Comparison of ENCODE assay signal across 1 mouse cellular context in the genomic region with DNA sequence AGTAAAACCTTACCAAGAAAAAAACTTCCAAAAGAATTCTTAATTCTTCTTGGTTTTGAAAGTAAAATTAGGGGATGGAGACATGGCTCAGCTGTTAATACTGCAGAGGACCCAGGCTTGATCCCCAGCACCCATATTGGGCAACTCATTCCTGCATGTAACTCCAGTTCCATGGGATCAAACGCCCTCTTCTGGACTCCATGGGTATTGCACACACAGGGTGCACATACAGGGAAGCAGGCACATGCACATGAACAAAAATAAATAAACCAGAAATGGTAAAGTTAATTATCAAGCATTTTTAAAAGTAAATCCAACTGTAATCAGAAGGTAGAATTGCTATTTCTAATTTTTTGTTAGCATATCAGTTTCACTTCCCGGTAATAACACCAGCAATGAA.
A peak's percentile ranks its signal among the peaks of the same experiment; 100 is the strongest.
TF ChIP-seq lines count a peak whose summit lies in the region.

No protein-coding gene starts in this region.

TF ChIP-seq in MEL, 35 proteins besides CTCF, POLR2A, EP300 and RAD21:
- TF ChIP-seq SMC3 (IDR thresholded peaks at IDR 0.05; ENCODE audit: low read depth, low read length) (peak; percentile 19), UBTF (IDR thresholded peaks at IDR 0.05; ENCODE audit: borderline replicate concordance, insufficient read depth, low read depth, low read length) (no peak)
